Mouse (Mus musculus) adrenal gland, postnatal 10 days (tissue): ENCODE measurements at regions not wholly inside any gene's neighbourhood (a gene's known extent, or its start where the extent isn't known, plus 50 kb on each side); places are given as distances from the start of the nearest gene placed in this dataset.
"Not testable (repeated sequence)": the region's sequence is repeated elsewhere in the genome, so short reads cannot be mapped to it uniquely, and the experiment has no call there.

Experiments used
- DNase-seq: peaks from one replicate; pipeline ENCODE4 v3.0.0; 2021; ENCODE audit warnings: mixed read lengths

GRCm38 (mm10) chr17:17293932-17294534 is 80.1 kb upstream of the Riok2 start:
- peak; percentile 88 for DNase-seq

GRCm38 (mm10) chr17:17295037-17295436 is 79.1 kb upstream of the Riok2 start:
- DNase-seq = not testable (repeated sequence)

- not testable (repeated sequence) for DNase-seq
These were observed 70.6 kb upstream of the Riok2 start for GRCm38 (mm10) chr17:17303496-17303895.
